Mouse (Mus musculus) neutrophil, adult 59 days (primary cell): Measurements from ENCODE around the gene Vsig2. TPM values are rescaled to one million over a fixed set of nuclear protein-coding genes. Genes with fewer than 3 reads are reported as not detected.

ENCODE experiments used
- total RNA-seq, 2 experiments: library from RNA; stranded (reverse); gene quantifications; 1 replicate in 1 of 2; 2 replicates in 1 of 2; pipeline ENCODE4 v1.2.4; 2023

The Vsig2 gene
- total RNA-seq = not detected

DNA sequence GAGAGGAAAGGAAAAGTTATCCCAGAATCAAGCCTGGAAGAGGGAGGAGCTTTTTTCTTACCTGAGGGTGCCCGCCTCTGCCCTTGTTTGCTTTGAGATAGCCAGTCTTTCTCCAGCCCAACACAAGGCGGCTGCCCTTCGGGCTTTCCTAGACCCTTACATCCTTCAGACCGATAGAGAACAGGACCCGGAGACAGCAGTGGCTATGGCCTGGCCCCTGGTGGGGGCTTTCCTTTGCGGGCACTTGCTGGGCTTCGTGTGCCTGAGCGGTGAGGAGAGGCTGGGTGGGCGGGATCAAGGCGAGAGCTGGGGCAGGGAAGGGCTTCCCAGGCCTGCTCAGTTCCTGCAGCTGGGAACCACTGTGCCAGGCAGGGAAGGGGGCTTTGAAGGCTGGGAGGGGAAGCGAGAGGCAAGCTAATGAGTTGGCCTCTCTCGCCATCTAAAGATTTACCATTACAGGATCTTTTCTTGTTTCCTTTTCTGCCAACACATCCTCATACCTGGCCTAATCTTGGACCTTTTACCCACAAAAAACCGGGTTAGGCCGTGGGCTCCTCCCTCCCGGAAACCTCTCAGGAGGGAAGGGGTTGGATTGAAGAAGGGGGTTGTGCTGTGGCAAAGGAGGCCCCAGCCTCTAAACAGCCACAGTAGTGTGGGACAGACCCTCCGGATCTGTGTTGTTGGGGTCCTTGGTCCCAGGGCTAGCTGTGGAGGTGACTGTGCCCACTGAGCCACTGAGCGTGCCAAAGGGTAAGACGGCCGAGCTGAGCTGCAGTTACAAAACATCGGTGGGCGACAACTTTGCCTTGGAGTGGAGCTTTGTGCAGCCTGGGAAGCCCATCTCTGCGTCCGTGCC lies at the start of gene Vsig2:
TSS of gene Vsig2 (plus strand) at position 86 of the 856 bp plus-strand sequence.

GRCm38 (mm10) chr9:37527396-37528224 lies 11.4 kb upstream of the Vsig2 start, which contains the start of gene Esam:
Gene Esam, plus strand, starts transcription at chr9:37528078.

GRCm38 (mm10) chr9:37552536-37553293 lies 13.7 kb downstream of the Vsig2 start, which contains the start of gene Nrgn:
Gene Nrgn, minus strand, starts transcription at chr9:37552904.

DNA sequence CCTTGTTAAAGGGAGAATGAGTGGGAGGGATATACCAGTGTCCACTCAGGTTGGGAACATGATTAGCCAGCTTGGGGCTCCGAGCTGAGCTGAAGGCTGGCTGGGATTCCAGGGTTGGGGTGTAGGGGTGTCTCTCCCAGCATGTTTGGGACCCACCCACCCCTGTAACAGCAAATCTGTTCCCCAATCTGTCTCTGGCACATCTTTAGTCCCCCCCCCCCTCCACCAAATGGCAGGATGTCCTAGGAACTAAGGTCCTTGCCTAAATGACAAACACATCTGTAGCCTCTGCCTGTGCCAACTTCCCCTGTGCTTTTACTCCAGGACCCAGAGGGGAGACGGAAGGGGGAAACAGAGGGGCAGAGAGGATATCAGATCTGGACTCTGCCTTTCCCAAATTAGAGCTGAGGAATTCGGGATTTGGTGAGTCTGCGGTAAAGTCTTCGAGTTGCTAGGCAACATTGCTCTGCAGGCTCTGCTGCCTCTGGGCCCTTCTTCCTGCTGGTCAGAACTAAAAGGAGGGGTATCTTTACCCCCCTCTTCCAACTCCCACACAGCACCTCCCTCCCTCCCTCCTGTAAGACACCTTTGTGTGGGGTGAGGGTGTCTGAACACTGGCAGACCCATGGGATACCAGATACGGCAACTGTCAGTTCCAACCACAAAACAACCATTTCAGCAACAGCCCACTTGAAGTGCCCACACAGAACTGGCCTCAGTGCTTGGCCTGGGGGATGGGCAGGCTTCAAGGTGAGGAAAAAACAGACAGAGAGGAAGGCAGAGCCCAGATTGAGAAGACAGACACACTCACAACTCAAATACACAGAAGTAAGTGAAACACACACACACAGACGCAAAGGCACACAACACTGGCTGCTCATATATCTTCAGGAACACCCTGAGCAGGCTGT lies 16.0 kb downstream of the Vsig2 start, which contains the start of gene Siae:
TSS of gene Siae (plus strand) at position 861 of the 911 bp plus-strand sequence.

Other genes with a start within 250 kb of the Vsig2 start
- gene Ccdc15, start 190.8 kb upstream of the Vsig2 start, total RNA-seq = 1 to 10 TPM; 6.4 to 7.2 TPM
- not detected for gene Hepacam, start 171.9 kb upstream of the Vsig2 start, total RNA-seq
- under 1 TPM; 0.22 to 0.24 TPM for gene Robo4, start 137.4 kb upstream of the Vsig2 start, total RNA-seq
- under 1 TPM in 1 of 2 experiments, not detected in 1; 0.16 TPM for gene Robo3, start 106.0 kb upstream of the Vsig2 start, total RNA-seq
- gene Msantd2, start 49.9 kb upstream of the Vsig2 start, total RNA-seq = 10 to 100 TPM; 10.8 to 12.0 TPM
- under 1 TPM; 0.40 to 0.64 TPM for gene Esam, start 11.2 kb upstream of the Vsig2 start, total RNA-seq
- 1 to 10 TPM in 1 of 2 experiments, under 1 TPM in 1; 0.95 to 1.7 TPM for gene Nrgn, start 13.6 kb downstream of the Vsig2 start, total RNA-seq
- 1 to 10 TPM; 3.5 to 4.4 TPM for gene Siae, start 16.4 kb downstream of the Vsig2 start, total RNA-seq
- not detected for gene Spa17, start 74.5 kb downstream of the Vsig2 start, total RNA-seq
- 10 to 100 TPM; 38.1 to 45.5 TPM for gene Tbrg1, start 118.1 kb downstream of the Vsig2 start, total RNA-seq
- gene Panx3, start 130.0 kb downstream of the Vsig2 start, total RNA-seq = not detected
- not detected for gene Olfr160, start 177.0 kb downstream of the Vsig2 start, total RNA-seq
- not detected for gene Olfr874, start 205.9 kb downstream of the Vsig2 start, total RNA-seq
- gene Olfr875, start 232.6 kb downstream of the Vsig2 start, total RNA-seq = not detected